Mouse (Mus musculus): ENCODE data around the gene Psmb8. TPM values are rescaled to one million over a fixed set of nuclear protein-coding genes. Genes with fewer than 3 reads are reported as not detected.

The Psmb8 gene
- polyA plus RNA-seq, 1 experiment from 2014 or later = 4.2 TPM

DNA sequence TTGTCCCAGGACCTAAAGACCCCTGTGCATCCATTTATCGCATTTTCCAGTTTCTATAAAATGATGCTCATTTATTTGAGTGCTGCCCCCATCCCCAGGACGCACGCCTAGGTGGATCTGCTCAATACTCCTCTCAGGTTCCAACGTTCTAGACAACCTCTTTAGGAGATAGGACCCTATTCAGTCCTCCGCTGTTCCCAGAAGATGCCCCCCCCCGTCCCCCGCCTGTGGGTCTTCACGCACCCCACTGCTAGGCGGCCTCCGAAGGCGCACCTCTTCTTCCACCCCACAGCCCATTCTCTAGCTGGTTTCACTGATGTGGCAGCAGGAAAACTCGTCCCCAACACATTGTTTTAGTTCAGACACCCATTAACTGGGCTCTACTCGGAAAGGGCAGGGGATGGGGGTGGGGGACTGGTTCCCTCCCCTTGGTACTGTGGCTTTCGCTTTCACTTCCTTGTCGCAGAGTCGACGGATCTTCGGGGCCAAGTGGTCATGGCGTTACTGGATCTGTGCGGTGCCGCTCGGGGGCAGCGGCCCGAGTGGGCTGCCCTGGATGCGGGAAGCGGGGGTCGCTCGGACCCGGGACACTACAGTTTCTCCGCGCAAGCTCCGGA lies 491 bp downstream of the Psmb8 start:
- Histone ChIP-seq H3K4me2 (peak overlapping the region; percentile 73), H3K4me3 (peak overlapping the region; percentile 42), H3K27ac (no peak overlapping the region), H3K9ac (peak overlapping the region; percentile 26; the same call in 1 of the 2 replicates), H3K4me1 (peaks cover 15% of the 10 kb centered on the region), H3K36me3 (replicated peaks) (no peaks in the 10 kb centered on the region), H3K9me3 (no peaks in the 10 kb centered on the region), H3K27me3 (replicated peaks) (peaks cover 60% of the 10 kb centered on the region)
- peak; percentile 22; the same call in 1 of the 2 replicates for ATAC-seq (replicated peaks)
- 2% methylated on average over 32 of the region's 32 CpGs for WGBS

DNA sequence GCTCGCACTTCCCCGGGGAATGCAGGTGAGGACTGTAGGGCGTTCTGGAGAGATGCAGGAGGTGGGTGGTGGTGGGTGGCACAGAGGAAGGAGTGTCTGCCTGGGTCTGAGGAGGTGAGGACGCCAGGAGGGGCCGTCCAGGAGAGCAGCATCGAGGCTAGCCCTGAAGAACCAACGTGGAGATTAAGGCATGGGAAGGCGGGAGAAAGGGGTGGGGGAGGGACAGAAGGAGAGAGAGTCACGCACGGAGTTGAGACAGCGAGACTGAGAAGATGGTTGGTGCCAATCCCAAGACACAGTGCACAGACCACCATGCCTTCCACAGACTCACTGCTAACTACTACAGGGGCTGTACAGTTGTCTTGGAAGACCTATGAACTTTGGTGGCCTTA lies 996 bp downstream of the Psmb8 start:
- peak overlapping the region; percentile 42 for H3K4me3 ChIP-seq
- no peak overlapping the region for H3K27ac ChIP-seq
- no peaks in the 10 kb centered on the region for H3K9me3 ChIP-seq
- H3K4me2 ChIP-seq = peak overlapping the region; percentile 73
- WGBS = 6% methylated on average over 11 of the region's 11 CpGs
- H3K4me1 ChIP-seq = peaks cover 15% of the 10 kb centered on the region
- H3K27me3 ChIP-seq (replicated peaks) = peaks cover 60% of the 10 kb centered on the region
- no peak for ATAC-seq (replicated peaks)
- H3K36me3 ChIP-seq (replicated peaks) = no peaks in the 10 kb centered on the region
- no peak overlapping the region for H3K9ac ChIP-seq

DNA sequence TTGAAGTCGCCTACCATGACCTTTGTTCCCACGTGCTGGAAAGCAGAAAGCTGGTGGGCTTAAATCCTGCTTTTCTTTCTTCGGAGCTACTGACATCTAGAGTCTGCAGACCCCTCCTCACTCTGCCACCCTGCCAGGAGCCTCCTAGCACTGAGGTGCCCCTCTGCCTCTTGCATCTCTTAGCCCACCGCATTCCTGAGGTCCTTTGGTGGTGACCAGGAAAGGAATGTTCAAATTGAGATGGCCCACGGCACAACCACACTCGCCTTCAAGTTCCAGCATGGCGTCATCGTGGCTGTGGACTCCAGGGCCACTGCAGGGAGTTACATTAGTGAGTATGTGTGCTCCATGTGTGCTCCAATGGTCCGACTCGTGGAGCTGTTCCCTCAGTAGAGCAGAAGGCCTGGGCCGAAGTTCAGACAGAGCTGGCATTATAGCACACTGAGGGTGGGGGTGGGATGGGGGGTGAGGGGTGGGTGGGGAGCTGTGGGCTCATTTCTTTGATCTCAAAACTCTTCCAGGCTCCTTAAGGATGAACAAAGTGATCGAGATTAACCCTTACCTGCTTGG lies 1.6 kb downstream of the Psmb8 start:
- Histone ChIP-seq H3K27me3 (replicated peaks) (peaks cover 60% of the 10 kb centered on the region), H3K4me2 (no peak overlapping the region), H3K36me3 (replicated peaks) (no peaks in the 10 kb centered on the region), H3K9me3 (no peaks in the 10 kb centered on the region), H3K4me3 (no peak overlapping the region), H3K9ac (no peak overlapping the region), H3K27ac (no peak overlapping the region), H3K4me1 (peaks cover 18% of the 10 kb centered on the region)
- ATAC-seq (replicated peaks) = no peak
- 69% methylated on average over 12 of the region's 12 CpGs for WGBS

DNA sequence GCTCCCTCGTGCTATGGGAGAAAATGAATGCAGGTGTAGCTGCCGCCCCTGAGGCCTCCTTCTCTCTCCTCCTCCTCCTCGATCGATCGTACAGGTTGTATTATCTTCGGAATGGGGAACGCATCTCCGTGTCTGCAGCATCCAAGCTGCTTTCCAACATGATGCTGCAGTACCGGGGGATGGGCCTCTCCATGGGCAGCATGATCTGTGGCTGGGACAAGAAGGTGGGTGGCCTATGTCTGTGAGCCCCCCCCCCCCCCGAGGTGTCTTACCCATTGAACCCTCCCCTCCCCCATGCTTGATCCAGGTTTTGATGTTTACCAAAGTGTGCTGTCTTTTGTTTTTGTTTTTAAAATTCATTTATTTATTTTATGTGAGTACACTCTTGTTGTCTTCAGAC lies 2.5 kb downstream of the Psmb8 start:
- H3K36me3 ChIP-seq (replicated peaks) = no peaks in the 10 kb centered on the region
- no peak overlapping the region for H3K4me2 ChIP-seq
- no peaks in the 10 kb centered on the region for H3K9me3 ChIP-seq
- H3K27me3 ChIP-seq (replicated peaks) = peaks cover 60% of the 10 kb centered on the region
- H3K27ac ChIP-seq = no peak overlapping the region
- peaks cover 27% of the 10 kb centered on the region for H3K4me1 ChIP-seq
- 84% methylated on average over 10 of the region's 10 CpGs for WGBS
- H3K9ac ChIP-seq = no peak overlapping the region
- ATAC-seq (replicated peaks) = no peak
- no peak overlapping the region for H3K4me3 ChIP-seq

DNA sequence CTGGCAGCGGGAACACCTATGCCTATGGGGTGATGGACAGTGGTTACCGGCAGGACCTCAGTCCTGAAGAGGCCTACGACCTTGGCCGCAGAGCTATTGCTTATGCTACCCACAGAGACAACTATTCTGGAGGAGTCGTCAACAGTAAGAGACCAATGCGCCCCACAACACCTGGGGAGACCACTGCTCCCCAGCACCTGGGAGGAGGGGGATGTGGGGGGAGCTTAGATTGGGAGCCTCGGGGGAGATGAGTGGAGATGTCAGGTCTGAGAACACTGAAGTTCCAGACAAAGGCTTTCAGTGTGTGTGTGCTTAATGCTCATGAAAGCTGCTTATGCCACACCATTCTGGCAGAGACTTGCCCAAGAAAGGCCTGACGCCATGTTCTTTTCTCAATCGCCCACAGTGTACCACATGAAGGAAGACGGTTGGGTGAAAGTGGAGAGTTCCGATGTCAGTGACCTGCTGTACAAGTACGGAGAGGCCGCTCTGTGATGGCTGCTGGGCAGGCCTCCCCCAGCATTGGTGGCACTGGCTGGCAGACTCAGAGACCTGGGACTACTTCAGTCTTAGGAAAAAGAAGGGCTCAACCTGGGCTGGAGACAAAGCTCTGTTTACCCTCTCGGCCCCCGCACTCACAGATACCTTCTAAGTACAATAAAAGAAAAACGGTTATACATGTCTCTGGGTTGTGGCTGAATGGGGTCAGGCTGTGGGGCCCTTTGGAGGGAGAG lies 3.4 kb downstream of the Psmb8 start:
- H3K36me3 ChIP-seq (replicated peaks) = no peaks in the 10 kb centered on the region
- no peak overlapping the region for H3K9ac ChIP-seq
- peaks cover 62% of the 10 kb centered on the region for H3K27me3 ChIP-seq (replicated peaks)
- ATAC-seq (replicated peaks) = no peak
- 89% methylated on average over 16 of the region's 16 CpGs for whole genome bisulfite sequencing
- no peak overlapping the region for H3K4me2 ChIP-seq
- H3K9me3 ChIP-seq = no peaks in the 10 kb centered on the region
- H3K4me1 ChIP-seq = peaks cover 27% of the 10 kb centered on the region
- H3K4me3 ChIP-seq = no peak overlapping the region
- H3K27ac ChIP-seq = no peak overlapping the region

DNA sequence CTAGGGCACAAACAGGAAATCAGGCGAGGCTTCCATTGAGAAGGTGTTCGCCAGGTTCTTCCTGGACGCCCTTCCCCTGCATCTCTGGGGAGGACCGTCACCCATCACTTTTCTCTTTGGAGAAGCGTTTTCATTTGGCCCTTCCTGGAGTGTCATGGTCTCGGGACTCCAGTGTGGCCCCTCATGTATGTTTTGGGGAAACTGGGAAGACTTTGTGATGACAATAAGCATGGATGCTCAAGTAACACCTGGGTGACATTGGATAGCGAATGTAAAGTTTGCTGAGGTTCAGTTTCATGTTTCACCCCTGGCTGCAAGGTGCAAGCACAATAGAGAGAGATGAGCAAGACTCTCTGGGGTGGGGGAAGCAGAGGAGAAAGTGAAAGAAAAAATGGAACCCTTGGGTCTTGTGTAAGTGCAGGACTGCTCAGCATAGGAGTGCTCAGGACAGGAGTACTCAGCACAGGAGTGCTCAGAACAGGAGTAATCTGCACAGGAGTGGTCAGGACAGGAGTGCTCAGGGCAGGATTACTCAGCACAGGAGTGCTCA lies 4.1 kb downstream of the Psmb8 start:
- Histone ChIP-seq H3K27me3 (replicated peaks) (peaks cover 62% of the 10 kb centered on the region), H3K36me3 (replicated peaks) (no peaks in the 10 kb centered on the region), H3K4me3 (no peak overlapping the region), H3K9me3 (no peaks in the 10 kb centered on the region), H3K4me2 (no peak overlapping the region), H3K4me1 (peaks cover 25% of the 10 kb centered on the region), H3K9ac (no peak overlapping the region), H3K27ac (no peak overlapping the region)
- ATAC-seq (replicated peaks) = no peak
- WGBS = 76% methylated on average over 7 of the region's 7 CpGs

DNA sequence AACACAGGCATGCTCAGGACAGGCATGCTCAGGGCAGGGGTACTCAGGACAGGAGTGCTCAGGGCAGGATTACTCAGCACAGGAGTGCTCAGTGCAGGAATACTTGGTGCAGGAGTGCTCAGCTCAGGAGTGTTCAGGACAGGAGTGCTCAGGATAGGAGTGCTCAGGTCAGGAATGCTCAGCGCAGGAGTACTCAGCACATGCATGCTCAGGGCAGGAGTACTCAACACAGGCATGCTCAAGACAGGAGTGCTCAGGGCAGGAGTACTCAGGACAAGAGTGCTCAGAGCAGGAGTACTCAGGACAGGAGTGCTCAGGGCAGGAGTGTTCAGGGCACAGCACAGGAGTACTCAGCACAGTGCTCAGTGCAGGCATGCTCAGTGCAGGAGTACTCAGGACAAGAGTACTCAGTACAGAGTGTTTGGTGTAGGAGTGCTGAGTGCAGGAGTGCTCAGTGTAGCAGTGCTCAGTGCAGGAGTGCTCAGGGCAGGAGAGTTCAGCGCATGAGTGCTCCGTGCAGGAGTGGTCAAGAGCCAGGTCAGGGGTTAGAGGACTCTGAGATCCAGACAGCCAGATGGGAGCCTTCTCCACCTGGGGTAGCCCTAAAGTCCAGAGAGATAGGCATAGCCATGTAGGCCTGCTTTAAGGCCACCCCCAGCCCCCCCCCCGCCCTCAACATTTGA lies 5.4 kb downstream of the Psmb8 start:
- ATAC-seq (replicated peaks) = peak; percentile 26; the same call in 1 of the 2 replicates
- peaks cover 16% of the 10 kb centered on the region for H3K4me1 ChIP-seq
- no peak overlapping the region for H3K9ac ChIP-seq
- H3K4me3 ChIP-seq = no peak overlapping the region
- peaks cover 51% of the 10 kb centered on the region for H3K27me3 ChIP-seq (replicated peaks)
- 80% methylated on average over 4 of the region's 4 CpGs for WGBS
- H3K4me2 ChIP-seq = no peak overlapping the region
- no peaks in the 10 kb centered on the region for H3K9me3 ChIP-seq
- H3K27ac ChIP-seq = no peak overlapping the region
- H3K36me3 ChIP-seq (replicated peaks) = no peaks in the 10 kb centered on the region

DNA sequence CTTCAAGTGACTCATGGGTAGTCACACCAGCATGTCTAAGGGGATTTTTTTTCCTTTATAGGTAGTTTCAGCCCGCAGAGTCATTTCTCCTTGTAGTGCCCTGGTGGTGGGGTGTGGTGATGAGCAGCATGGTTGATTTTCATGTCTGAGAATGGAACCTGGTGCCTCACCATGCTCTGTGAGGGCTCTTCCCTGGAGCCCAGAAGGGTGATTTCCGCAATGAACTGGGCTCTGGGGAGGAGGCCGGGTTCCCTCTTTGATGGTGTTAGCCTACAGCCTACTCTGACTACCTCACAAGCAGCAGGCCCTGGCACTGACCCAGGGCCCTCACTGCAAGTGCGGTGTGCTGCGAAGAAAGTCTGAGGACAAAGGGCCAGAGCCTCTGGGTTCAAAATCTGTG lies 5.9 kb downstream of the Psmb8 start, which contains the start of gene Tap2:
Tap2 (plus strand) TSS at position 84 of the 400 bp plus-strand sequence.
- Histone ChIP-seq H3K4me1 (peaks cover 12% of the 10 kb centered on the region), H3K36me3 (replicated peaks) (no peaks in the 10 kb centered on the region), H3K4me2 (peak within 1 kb of the TSS; percentile 92), H3K9me3 (no peaks in the 10 kb centered on the region), H3K9ac (peak within 1 kb of the TSS; percentile 62), H3K27ac (no peak within 1 kb of the TSS), H3K27me3 (replicated peaks) (peaks cover 46% of the 10 kb centered on the region), H3K4me3 (peak within 1 kb of the TSS; percentile 60)
- 56% methylated on average over 5 of the region's 5 CpGs for WGBS
- no peak for ATAC-seq (replicated peaks)

DNA sequence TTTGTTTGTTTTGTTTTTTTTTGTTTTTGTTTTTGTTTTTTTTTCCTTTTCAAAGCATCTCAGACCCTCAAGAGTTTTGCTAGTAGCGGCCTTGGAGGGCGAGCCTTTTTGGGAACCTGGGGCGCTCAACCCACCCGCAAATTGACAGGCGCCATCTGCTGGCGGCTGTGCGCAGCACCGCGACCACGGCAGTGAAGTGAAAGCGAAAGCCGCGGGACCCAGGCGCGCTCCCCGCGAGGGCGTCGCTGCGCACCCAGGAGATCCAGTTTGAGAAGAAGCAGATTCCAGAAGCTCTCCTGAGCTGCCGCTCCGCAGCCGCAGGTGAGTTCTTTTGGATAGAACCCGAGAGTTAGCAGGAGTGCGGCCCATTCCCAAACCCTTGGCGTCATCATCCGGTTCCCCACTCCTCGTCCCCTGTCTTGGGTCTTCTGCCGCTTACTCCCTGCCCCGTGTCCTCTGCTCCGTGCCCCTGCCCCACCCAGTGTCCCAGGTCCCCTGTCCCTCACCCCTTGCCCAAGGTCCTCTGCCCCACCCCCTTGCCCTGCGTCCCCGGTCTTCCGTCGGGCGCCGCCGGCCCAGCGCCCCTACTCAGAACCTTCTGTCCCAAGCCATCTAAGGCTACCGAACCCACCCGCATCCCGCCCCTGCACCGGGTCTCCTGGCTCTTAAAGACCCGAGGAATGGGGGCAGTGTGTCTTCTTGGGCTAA lies 6.9 kb downstream of the Psmb8 start:
- H3K36me3 ChIP-seq (replicated peaks) = no peaks in the 10 kb centered on the region
- H3K4me2 ChIP-seq = peak overlapping the region; percentile 92
- ATAC-seq (replicated peaks) = 0 out of 2 replicates have a peak, but pooled peaks have one; percentile 27
- H3K9me3 ChIP-seq = no peaks in the 10 kb centered on the region
- no peak overlapping the region for H3K27ac ChIP-seq
- H3K4me3 ChIP-seq = peak overlapping the region; percentile 60
- H3K27me3 ChIP-seq (replicated peaks) = peaks cover 36% of the 10 kb centered on the region
- H3K4me1 ChIP-seq = peaks cover 12% of the 10 kb centered on the region
- H3K9ac ChIP-seq = peak overlapping the region; percentile 62
- 1% methylated on average over 44 of the region's 44 CpGs for WGBS

DNA sequence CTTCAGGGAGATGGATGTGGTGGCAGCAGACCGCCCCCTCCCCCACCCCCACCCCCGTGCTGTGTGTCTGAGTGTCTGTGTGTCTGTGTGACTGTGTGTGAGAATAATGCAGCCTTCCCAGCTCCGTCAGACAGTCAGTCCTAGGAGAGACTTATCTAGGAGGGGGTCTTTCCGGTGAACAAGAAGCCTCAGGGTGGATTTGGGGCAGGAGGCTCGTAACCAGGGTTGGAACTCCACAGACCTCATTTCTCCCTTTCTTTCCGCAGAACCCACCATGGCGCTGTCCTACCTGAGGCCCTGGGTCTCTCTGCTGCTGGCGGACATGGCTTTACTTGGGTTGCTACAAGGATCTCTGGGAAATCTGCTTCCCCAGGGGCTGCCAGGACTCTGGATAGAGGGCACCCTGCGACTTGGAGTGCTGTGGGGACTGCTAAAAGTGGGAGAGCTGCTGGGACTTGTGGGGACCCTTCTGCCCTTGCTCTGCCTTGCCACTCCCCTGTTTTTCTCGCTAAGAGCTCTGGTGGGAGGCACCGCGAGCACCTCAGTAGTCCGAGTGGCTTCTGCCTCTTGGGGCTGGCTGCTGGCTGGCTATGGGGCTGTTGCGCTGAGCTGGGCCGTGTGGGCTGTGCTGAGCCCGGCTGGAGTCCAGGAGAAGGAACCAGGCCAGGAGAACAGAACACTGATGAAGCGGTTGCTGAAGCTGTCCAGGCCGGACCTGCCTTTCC lies 7.7 kb downstream of the Psmb8 start:
- H3K4me3 ChIP-seq = peak overlapping the region; percentile 60
- peak overlapping the region; percentile 62; the same call in 1 of the 2 replicates for H3K9ac ChIP-seq
- peaks cover 12% of the 10 kb centered on the region for H3K4me1 ChIP-seq
- no peak for ATAC-seq (replicated peaks)
- H3K36me3 ChIP-seq (replicated peaks) = no peaks in the 10 kb centered on the region
- H3K9me3 ChIP-seq = no peaks in the 10 kb centered on the region
- H3K27ac ChIP-seq = no peak overlapping the region
- WGBS = 15% methylated on average over 18 of the region's 18 CpGs
- H3K4me2 ChIP-seq = peak overlapping the region; percentile 92
- H3K27me3 ChIP-seq (replicated peaks) = peaks cover 36% of the 10 kb centered on the region

DNA sequence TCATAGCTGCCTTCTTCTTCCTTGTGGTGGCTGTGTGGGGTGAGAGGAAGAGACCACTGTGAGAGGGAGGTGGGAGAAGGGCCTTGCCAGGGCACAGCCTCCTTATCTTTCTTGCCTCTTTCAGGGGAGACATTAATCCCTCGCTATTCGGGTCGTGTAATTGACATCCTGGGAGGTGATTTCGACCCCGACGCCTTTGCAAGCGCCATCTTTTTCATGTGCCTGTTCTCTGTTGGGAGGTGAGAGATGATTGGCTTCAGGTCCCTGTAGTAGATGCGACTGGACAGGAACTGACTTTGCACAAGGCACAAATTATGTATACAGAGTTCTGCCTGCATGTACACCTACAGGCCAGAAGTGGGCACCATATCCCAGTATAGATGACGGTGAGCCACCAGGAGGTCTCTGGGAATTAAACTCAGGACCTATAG lies 8.2 kb downstream of the Psmb8 start:
- peaks cover 39% of the 10 kb centered on the region for H3K27me3 ChIP-seq (replicated peaks)
- H3K4me2 ChIP-seq = no peak overlapping the region

More for the DNA sequence above, 8.2 kb downstream of the Psmb8 start:
- Histone ChIP-seq H3K4me1 (peaks cover 12% of the 10 kb centered on the region), H3K27ac (no peak overlapping the region), H3K9me3 (no peaks in the 10 kb centered on the region), H3K9ac (no peak overlapping the region), H3K36me3 (replicated peaks) (no peaks in the 10 kb centered on the region), H3K4me3 (no peak overlapping the region)
- no peak for ATAC-seq (replicated peaks)
- 12% methylated on average over 9 of the region's 9 CpGs for WGBS
